Mouse (Mus musculus) layer of hippocampus, postnatal 14 days (tissue): Measurements from ENCODE around the gene Zmiz1. TPM values are rescaled to one million over a fixed set of nuclear protein-coding genes. Genes with fewer than 3 reads are reported as not detected.

Experiments used
- DNase-seq, 2 experiments: peaks; one replicate each; pipeline ENCODE4 v3.0.0; 2021 to 2022; ENCODE audit warnings: low spot score in 2 of 2, mixed read lengths in 1 of 2
- long read RNA-seq, 2 experiments: library from polyadenylated mRNA; stranded (forward); transcript quantifications; one replicate each; pipeline ENCODE4 v2.0.0; 2021
- total RNA-seq, 2 experiments: library from RNA; stranded (reverse); gene quantifications; 2 replicates each; pipeline ENCODE4 v1.2.3; 2021

The Zmiz1 gene
- total RNA-seq = 100 to 1,000 TPM; 104 to 105 TPM
- long read RNA-seq, experiment 1, partial matches to known transcripts = 24 of 27 reads
- long read RNA-seq, experiment 1, other reads (novel, unspliced or antisense) = 3 of 27 reads
- long read RNA-seq, experiment 2, partial matches to known transcripts = 17 of 22 reads
- long read RNA-seq, experiment 2, other reads (novel, unspliced or antisense) = 5 of 22 reads

DNA sequence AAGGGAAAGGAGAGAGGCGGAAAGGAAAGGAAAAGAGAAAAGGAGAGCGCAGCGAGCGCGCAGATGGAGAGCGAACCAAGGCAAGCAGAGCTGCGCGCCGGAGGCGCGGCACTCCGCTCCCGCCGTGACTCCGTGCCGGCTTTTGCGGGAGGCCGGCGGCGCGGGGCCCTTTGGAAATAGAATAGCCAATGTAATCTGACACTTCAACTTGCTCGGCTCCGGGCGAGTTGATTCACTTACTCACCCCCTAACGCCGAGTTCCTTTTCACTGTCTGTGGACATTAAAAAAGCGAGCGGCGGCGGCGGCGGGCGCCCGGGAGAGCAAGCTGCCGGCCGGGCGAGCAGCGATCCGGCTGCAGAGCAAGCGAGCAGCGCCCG lies at the start of gene Zmiz1:
TSS of gene Zmiz1 (plus strand) at position 170 of the 378 bp plus-strand sequence.
- peak; percentile 88 to 90 for DNase-seq

DNA sequence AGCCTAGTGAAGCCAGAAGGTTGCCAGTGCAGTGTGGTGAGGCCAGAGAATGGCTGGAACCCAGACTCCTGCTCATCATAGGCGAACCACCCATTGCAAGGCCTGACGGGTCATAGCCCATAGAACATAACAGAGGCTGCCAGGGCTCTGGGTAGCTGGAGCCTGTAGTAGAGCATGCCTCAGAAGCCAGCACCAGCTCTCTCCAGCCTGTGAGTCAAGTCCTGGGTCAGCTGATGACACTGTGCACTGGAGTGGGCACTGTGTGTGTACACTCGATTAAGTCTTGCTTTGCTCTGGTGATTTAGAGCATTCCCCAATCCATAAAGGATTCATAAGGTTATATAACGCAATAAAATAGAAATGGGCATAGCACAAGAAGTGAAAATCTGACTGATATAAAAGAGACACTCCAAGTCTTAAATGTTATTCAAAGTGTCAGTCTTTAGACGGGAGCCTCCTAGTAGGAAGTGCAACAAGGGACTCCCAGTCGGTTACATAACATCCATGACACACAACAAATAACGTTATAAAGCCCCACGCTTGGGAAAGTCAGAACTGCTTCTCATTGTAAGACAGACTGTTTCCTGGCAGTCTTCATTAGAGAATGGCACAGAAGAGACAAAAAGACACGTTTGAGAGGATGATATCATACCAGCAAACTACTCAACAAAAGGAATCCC lies 47.0 kb upstream of the Zmiz1 start:
- no peak for DNase-seq

DNA sequence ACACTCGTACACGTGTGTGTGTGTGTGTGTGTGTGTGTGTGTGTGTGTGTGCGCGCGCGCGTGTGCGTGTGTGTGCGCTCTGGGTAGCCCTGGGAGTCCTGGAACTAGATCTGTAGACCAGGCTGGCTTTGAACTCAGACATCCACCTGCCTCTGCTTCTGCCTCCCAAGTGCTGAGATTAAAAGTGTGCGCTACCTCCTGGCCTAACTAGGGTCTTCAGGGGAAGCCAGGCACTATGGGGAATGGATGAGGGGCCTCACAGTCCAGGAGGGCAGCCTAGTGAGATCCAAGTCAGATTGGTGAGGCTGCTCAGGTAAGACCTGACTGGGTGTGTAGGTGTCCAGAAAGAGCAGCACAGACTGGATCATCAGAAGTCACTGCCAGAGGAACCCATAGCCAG lies 46.2 kb upstream of the Zmiz1 start:
- DNase-seq = no peak

DNA sequence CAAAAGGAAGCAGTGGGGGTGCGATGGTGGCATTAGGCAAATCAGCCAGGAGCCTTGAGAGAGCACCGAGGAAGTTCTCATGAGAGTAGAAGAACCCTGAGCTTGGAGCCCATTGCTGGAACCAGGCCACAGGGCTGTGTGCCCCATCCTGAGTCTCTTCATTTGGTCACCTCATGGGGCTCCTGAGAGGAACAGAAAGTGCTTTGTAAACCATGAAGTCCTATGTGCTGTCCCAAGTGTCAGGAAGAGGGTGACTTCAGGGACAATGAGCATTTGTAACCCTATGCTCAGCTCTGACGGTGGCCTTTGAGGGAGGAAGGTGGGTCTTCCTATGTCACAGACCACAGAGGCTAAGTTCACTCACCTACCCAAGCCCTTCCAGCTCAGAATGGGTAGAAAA lies 45.5 kb upstream of the Zmiz1 start:
- no peak for DNase-seq

DNA sequence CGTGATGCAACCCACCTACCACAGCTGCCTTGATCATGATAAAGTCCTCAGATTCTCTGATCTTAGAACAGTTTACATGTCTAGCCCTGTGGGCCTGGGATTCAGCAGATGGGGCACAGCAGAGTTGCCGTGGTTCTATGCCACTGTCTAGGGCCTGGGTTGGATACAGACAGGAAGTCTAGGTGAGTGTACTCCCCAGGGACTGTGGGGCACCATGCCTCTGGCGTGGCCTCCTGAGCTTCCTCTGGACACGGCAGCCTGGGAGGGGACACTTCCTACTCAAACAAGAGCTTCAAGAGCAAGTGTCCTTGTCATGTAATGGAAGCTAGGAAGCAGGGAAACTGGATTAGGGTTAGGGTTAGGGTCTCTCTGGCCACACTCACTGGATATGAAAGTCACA lies 44.9 kb upstream of the Zmiz1 start:
- no peak for DNase-seq

DNA sequence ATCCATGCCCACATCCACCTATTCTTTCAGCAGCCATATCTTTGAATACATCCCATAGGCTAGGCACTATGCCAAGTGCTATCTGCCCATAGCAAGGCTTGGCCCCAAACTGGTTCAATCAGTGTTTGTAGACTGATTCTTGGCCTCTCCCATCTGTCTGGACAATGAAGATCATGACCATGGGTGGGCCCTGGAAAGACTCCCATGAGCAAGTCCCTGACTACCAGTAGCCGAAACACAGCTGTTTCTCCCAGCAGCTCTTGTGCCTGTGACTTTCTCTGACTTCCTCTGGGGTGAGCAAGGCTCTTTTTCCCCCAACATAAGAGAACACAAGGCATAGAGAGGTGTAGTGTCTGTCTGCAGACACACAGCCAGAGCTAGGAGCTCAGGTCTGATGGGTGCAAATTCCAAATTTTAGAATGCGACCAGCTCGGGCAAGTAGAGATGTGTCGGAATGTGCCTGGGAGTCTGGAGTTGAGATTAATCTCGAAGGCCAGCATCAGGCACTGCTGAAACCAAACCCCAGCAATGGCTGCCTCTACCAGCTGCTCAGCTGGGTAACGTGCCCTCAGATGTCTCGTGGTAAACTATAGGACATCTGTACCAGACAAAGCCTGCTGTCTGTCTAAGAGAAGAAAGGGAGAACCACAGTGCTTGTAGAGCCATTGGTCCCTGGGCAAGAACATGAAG lies 38.8 kb upstream of the Zmiz1 start:
- no peak for DNase-seq

DNA sequence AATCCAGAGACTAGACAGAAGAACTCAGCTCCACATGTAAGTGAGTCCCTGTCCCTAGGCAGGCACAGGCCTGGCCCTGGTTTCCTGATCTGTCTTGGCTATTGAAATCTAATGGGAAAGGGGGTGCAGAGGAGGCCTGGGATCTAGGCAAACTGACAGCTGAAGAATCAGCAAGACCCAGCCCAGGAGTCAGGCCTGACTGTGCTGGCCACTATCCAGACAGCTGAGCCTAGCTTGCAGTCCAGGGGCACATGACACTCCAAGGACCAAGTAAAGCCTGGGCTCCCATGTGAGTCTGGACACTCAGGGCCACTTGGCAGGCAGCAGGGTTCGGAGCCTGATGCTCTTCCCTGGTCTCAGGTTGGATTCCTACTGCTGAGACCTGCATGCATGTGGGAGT lies 38.0 kb upstream of the Zmiz1 start:
- DNase-seq = peak in 1 of 2 experiments; percentile 13

DNA sequence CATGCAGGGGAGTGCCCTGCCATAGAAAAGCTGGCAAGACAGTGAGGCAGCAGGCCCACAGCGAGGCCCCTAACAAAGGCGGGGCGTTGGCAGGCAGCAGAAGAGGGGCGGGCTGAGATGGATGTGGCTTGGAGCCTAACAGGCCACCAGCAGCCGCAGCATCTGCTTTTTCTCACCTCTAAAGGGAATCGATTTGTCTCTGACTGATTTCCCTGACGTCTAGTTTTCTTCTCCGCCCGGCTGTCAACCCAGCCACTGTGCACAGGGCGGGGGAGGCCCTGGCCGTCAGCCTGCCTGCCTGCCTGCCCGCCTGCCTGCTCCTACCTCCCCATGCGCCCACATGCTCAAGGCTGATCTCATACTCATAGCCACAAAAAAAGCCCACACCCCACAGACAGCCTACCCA lies 37.4 kb upstream of the Zmiz1 start:
- DNase-seq = peak; percentile 68 to 75

DNA sequence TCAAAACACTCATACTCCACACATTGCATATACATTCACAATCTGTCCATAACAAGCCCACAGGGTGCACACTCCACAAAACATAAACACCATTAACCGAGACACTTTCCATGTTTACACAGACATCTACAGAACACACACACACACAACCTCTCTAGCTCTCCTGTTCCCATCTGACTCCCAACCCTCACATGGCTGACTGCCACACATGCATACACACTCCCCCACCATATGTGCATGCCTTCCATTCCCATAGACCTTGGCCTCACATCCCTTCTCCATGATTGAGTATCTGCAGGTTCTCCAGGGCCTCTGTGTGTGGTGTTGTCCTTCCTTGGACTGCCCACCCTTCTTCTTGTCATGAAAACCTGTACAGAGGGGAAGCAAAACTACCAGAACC lies 36.0 kb upstream of the Zmiz1 start:
- no peak for DNase-seq

DNA sequence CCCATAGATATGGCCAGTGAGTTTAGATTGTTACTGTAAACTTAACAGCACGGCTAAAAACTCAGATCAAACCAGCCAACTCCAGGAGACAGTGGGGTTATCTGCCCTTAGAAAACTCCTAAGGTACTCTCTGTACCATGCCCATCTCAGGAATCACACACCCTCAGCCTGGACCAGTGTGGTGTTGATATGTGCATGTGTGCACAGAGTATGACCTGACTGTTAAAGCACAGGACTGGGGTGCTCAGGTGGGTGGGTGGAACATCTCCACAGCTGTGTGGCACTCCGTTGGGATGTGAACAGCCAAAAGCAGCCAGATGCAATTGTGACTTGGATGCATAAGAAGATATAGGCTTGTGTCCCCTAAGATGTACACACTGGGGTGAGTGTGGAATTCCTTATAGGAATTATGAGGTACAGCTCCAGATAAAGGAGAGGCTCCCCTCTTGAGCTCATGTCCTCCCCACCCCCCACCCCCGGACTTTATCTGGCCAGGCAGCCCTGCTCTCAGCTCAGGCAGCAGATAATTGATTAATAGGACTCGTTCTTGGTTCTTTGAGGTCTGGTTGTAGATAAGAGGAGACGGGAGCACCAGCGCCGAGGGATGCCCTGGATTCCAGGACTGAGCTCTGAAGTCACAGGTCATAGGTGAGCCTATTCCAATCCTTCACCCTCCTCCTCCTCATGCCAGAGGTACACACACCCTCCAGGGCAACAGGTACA lies 35.1 kb upstream of the Zmiz1 start:
- DNase-seq = no peak

DNA sequence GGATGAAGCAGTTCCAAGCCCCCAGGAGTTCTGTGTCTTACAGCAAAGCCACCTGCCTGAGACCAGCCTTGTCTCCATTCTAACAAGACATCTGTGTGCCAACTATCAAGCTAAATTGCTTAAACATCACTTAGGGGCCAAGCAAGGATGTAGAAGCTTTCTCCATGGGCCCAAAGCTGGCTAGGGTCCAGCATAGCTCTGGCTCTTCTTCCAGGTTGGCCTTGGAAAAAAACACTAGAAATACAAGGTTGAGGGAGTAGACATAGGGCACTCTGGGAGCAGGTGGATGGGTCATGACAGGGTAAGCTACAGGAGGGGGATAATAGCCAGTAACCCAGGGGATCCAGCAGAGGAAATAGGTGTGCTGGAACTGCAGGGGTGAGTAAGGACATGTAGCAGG lies 20.7 kb upstream of the Zmiz1 start:
- no peak for DNase-seq

DNA sequence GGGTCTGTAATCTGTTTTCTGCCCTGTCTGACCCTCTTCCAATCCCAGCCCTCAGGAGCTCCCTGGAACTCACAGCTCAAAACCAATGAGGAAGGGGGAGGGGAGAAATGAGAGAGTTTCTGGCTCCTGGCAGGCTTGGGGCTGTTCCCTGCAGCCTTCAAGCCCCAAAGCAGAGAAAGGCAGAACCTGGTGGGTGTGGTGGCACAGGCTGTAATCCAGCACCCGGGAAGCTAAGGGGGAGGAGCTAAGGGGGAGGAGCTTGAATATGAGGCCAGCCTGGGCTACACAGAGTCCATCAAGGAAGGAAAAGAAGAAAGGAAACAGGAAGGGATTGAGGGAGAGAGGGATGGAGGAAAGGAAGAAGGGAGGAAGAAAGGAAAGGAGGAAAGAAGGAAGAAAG lies 18.9 kb upstream of the Zmiz1 start:
- DNase-seq = no peak

DNA sequence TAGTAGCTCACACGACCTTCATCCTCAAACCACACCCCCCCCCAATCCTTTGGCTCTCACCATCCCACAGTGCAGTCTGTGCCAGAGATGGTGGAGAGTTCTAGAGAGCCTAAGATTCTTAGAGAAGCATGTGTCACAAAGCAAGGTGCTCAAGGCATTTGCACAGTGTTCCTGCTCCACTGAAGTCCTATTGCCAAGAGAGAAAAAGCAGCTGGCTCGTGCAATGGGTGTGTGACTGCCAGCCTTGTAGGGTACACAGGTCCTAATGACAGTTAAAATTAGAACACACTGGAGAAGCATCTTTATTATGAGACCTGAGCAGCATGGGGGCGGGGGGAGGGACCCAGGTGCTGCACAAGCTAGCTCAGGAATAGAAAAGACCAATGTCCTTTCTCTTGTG lies 18.2 kb upstream of the Zmiz1 start:
- DNase-seq = no peak

DNA sequence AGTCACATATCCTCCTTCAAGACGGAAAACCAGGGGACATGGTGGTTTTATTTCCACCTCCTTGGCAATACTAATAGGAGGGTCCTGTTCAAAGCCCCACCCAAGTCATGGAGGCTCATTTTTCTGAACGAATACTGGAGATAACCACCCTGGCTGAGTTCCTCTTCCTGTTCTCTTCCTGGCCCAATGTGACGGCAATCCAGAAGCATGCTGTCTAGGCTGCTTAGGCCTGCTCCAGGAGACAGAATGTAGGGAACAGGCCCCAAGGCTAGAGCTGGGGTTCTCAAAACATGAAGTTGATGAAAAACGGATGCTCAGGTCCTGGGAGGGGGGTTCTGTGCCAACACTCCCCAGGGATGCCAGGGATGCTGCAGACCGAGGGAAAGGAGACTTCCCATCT lies 17.5 kb upstream of the Zmiz1 start:
- DNase-seq = no peak

DNA sequence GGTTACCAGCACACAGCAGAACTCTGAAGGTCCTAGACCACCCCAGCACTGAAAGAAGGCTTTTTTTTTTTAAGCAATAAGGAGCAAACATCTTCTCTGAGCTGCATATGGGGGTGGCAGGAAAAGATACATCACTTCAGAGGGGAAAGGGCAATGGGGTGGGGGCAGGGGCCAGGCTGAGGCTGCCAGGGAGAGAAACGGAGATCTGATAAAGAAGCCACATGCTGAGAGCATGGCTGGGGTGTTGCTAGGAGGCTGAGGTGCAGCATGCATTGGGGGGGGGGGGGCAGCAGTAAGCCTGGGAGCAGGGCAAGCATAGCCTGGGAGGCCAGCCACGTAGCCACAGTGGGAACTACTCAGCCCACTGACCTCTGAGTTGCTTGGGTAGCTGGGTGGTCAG lies 16.3 kb upstream of the Zmiz1 start:
- DNase-seq = no peak

DNA sequence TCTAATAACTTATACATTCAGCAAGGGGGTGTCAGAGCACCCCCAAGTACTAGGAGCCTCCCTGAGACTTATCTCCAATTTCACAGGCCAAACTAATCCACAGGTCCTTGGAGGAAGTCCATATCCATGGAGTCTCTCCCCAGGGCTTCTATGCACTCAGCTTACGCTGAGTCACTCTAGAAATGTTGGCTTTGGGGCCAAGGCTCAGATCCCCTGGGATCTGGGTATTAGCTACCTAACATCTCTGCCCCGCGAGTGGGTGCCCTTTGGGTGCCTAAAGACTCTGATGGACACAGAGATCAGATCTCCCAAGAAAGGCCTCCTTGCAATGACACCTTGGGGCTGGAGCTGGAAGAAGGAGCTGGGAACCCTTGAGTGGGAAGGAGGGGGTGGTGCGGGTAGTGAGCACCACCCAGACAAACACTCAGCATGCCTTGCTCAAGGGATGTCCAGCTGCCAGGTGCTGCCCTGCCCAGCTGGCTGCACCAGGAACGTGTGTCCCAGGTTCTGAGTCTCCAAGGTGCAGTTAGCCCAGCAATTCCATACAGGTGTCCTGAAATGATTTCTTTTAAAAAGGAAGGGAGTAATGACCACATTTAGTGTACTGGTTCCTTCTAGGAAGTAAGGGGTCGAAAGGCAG lies 11.7 kb upstream of the Zmiz1 start:
- no peak for DNase-seq

DNA sequence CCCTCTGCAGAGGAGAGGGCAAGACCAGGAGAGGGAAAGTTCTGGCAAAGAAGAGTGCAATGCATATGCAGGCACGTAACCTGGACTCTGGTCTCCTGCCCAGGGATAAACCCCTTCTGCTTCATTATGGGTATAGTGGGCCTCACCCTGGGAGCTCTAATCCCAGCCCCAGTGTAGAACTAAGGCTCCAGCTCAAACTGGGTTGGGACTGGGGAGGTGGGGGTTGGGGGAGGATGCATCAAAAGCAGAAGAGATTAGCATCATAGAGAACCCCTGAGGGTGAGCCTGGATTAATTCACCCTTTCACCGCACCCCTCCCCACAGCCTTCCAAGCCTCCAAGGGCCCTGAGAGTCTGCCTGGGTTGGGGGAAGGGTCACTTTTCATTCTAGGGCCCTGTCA lies 10.5 kb upstream of the Zmiz1 start:
- DNase-seq = no peak

DNA sequence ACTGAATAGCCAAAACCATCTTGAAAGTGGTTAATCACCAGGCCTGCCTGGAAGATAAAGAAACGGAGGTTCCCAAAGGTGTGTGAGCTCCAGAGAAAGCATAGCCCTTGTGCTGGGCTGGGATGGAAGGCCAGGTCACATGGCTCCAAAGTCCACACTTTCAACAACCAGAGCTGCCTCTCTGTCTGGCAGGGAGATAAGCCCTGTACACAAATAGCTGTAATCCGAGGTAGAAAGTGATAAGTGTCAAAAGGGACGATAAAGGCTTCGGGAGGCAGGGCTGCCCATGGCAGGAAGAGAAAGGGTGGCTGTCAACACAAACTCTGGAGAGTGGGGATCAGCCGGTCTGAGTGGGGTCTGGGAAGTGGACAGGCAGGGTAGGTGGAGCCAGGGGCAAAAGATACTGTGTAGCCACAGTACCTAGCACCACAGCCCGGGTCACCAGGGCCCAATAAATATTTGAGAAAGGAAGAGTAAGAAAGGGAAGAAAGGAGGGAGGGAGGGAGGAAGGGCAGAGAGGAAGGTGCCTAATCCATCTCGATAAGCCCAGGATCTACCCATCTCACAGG lies 7.8 kb upstream of the Zmiz1 start:
- DNase-seq = peak in 1 of 2 experiments; percentile 0

DNA sequence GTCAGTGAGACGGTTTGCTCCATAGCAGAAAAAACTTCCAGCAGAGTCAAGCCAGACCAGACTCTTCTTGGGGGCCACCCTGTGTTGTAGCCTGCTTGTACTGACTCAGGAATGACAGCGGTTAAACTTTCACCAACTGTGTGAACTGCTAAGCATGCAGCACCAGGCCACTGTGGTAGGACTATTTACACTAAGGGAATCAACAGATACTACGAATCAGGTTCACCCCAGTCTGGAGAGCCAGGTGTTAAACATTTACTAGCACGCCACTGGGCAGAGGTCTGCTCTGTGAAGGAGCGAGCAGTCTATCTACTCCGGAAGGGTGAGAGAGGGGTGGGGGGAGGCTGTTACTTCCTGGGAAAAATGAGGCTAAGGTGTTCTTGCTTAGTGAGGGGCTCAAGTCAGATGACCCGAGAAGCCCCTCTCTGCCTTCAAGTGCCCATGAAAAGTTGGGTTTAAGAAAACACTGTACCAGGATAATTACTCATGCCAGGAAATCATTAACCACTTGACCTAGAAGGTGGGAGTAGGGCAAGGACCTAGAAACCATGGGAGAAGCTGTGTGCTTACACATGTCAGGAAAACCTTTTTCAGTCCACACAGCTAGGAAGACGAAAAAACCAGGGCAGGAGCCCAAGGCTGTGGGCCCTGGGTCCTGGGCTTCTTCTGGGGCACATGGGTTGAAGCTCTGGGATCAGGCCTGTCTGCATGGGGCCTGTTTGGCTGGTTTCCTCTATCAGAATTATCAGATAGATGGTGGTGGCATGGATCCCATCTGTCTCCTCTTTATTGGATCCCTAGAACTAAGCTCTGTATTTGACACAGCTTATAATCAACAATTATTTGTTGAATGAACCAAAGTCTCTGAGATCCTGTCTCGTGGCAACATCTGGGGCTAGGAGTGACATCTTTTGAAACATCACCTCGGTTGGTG lies 7.0 kb upstream of the Zmiz1 start:
- DNase-seq = no peak

DNA sequence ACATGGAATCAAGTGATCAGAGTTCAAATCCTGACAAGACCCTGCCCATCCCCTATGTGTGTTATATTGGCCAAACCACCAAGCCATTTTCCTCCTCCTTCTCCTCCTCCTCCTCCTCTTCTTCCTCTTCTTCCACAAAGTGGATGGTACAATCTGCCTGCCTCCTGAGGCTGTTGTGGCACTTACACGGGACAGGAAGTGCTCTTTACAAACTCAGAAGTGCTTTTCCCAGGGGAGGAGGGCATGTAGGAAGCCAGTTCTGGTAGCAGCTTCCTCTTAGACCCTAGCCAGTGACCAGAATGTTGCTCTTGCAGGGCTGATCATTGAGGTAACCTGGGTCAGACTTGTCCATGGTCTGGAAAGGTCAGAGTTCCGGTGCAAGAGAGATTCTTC lies 6.4 kb upstream of the Zmiz1 start:
- no peak for DNase-seq
